Mouse (Mus musculus): Measurements from ENCODE around the gene Fnbp1. TPM values are rescaled to one million over a fixed set of nuclear protein-coding genes. Genes with fewer than 3 reads are reported as not detected.

The Fnbp1 gene
- polyA plus RNA-seq, 1 experiment from 2014 or later: 11.5 TPM

DNA sequence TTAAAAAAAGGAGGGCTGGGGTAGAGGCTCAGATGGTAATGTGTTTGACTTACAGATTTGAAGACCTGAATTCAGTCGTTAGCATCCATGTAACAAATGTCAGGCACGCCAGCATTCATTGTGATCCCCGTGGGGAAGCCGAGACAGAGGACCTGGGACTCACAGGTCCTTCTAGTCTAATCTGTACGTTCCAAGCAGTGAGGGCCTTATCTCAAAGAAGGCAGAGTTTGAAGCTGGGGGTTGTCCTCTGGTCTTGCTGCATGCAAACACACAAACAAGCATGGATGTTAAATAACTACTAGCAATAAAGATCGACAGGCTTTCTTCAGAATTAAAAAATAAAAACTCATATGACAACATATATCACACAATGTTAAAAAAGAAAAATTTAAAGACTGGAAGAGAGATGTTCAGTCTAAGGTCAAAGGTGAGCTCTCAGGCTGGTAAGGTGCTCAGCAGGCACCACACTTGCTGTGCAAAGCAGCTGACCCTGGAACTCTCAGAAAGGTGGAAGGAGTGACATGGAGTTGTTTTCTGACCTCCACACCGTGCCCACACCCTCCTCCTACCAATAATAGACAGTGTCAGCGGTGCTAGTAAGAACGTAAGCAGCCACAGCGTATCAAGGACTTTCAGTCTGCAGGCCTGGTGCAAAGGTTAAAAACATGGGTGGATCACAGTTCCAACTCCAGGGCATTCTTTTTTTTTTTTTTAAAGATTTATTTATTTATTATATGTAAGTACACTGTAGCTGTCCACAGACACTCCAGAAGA, 18.5 kb upstream of the Fnbp1 start:
- no peak overlapping the region for H3K27ac ChIP-seq (ENCODE audit: low read depth, low read length)
- H3K4me3 ChIP-seq (ENCODE audit: low read depth, low read length): no peak overlapping the region
- H3K4me2 ChIP-seq: no peak overlapping the region
- no peaks in the 10 kb centered on the region for H3K27me3 ChIP-seq (ENCODE audit: control insufficient read depth, insufficient read depth, low read length)
- ATAC-seq (ENCODE audit: low FRiP score) (no peak), DNase-seq (ENCODE audit: low spot score, missing footprints) (no peak)
- H3K4me1 ChIP-seq (ENCODE audit: control insufficient read depth, insufficient read depth, low read length): 0 out of 2 replicates have a peak, but pooled peaks cover 3% of the 10 kb centered on the region
- no peak overlapping the region for H3K9ac ChIP-seq (ENCODE audit: low read length)
- no peaks in the 10 kb centered on the region for H3K36me3 ChIP-seq (ENCODE audit: control insufficient read depth, insufficient read depth, low read length)
- H3K9me3 ChIP-seq (ENCODE audit: control insufficient read depth, low read length): no peaks in the 10 kb centered on the region
- WGBS: 89% methylated on average over 10 of the region's 10 CpGs

DNA sequence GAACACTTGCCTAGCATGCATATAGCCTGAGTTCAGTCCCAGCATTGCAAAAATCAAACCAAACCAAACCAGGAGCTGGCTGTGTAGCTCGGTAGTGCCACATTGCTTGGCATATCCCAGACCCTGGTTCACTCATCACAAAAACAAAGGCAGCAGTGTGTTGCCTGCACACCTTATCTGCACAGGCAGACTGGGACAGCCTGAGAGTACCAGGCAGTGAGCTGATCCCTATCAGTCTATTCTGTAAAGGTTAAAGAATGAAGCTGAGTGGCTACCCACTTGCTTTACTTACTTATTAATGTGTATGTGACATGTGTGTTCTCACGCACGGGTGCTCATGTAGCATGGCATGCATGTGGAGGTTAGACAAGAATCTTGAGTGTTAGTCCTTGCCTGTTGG, 15.0 kb upstream of the Fnbp1 start:
- H3K27ac ChIP-seq (ENCODE audit: low read depth, low read length): no peak overlapping the region
- no peak for DNase-seq (ENCODE audit: low spot score, missing footprints)
- 92% methylated on average over 3 of the region's 3 CpGs for WGBS
- H3K4me2 ChIP-seq: no peak overlapping the region
- H3K27me3 ChIP-seq (ENCODE audit: control insufficient read depth, insufficient read depth, low read length): no peaks in the 10 kb centered on the region
- no peak overlapping the region for H3K9ac ChIP-seq (ENCODE audit: low read length)
- no peaks in the 10 kb centered on the region for H3K36me3 ChIP-seq (ENCODE audit: control insufficient read depth, insufficient read depth, low read length)
- peaks cover 5% of the 10 kb centered on the region for H3K4me1 ChIP-seq (ENCODE audit: control insufficient read depth, insufficient read depth, low read length)
- H3K9me3 ChIP-seq (ENCODE audit: control insufficient read depth, low read length): no peaks in the 10 kb centered on the region
- no peak overlapping the region for H3K4me3 ChIP-seq (ENCODE audit: low read depth, low read length)
- ATAC-seq (ENCODE audit: low FRiP score): no peak

DNA sequence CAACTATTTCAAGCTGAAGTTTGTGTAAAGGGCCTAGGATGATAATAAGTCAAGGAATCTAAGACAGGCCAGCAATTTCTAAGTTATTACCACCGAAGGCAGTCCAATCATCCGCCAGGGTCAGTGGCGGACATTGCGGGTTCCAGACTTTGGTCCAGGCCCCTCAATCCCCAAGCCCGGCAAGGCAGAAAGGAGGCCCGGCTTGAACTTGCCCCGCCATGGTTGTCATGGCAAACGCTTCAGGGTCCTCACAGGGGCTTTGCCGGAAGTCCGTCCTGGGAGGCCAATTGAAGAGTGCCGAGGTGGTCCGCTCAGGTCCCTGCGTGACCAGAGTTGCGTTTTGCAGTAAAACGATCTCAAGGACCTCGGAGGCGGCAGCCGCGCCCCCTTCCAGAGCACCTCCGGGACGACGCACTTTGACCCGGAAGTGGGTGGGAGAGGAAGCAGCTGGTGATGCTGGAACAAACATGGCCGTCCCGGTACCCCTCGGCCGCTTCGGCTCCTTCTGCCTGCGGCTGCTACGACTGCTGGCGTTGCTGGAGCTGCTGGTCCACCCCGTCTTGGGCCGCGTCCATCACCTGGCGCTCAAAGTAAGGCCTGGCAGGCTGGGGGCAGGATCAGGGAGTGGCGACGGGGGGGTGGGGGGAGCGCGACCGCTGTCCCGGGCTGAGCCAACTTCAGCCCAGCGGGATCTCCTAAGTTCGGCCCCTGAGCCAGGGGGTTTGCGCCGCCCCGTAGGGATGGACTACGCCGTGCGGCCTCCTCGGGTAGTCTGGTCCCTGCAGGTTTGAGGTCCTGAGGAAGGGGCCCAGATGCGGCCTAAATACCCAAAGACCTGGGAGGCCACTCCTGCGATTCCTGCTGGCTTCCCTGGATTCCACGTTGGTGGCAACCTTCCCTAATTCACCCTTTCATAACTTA, 10.3 kb upstream of the Fnbp1 start, which contains the start of gene Gpr107:
Gpr107 (plus strand) TSS at position 425 of the 921 bp plus-strand sequence.
- H3K36me3 ChIP-seq (ENCODE audit: control insufficient read depth, insufficient read depth, low read length): no peaks in the 10 kb centered on the region
- H3K9me3 ChIP-seq (ENCODE audit: control insufficient read depth, low read length): no peaks in the 10 kb centered on the region
- DNase-seq (ENCODE audit: low spot score, missing footprints) (peak; percentile 97), ATAC-seq (ENCODE audit: low FRiP score) (peak; percentile 92)
- peak within 1 kb of the TSS; percentile 74 for H3K4me3 ChIP-seq (ENCODE audit: low read depth, low read length)
- peak within 1 kb of the TSS; percentile 52 for H3K27ac ChIP-seq (ENCODE audit: low read depth, low read length)
- peaks cover 12% of the 10 kb centered on the region for H3K4me1 ChIP-seq (ENCODE audit: control insufficient read depth, insufficient read depth, low read length)
- H3K9ac ChIP-seq (ENCODE audit: low read length): peak within 1 kb of the TSS; percentile 80
- H3K4me2 ChIP-seq: peak within 1 kb of the TSS; percentile 50
- no peaks in the 10 kb centered on the region for H3K27me3 ChIP-seq (ENCODE audit: control insufficient read depth, insufficient read depth, low read length)
- under 1% methylated on average over 53 of the region's 53 CpGs for WGBS

DNA sequence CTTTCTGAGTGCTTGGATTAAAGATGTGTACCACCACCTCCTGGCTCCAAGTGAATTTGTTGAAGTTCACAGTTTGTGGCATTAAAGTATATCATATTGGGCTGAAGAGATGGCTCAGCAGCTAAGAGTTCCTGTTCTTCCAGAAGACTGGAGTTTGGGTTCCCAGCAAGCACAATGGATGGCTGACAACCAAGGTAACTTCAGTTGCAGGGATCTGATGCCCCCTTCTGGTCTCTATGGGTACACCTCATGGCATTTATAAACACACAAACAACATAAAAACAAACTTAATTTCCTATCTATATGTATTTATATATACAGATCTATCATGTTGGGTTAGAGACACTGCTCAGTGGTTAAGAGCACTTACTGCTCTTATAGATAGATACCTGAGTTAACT, 9.0 kb upstream of the Fnbp1 start:
- H3K4me2 ChIP-seq: no peak overlapping the region
- H3K27ac ChIP-seq (ENCODE audit: low read depth, low read length): no peak overlapping the region

DNA sequence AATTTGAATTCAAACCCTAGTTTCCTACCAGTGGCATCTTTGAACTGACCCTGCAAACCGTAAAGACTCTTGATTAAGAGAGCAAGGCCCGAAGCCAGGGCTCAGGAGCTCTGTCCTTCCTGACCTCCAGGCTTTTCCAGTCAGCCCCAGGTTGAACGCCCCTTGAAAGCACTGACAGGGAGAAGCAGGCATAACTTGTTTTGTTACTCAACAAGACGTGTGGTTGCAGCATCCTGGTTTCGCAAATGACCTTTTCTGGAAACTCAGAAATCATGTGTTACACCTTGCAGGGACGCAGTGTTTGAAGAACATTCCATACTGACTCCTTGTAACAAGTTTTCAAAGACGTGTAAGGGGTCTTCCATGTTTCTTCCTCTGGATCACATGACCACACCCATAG, 5.2 kb upstream of the Fnbp1 start:
- H3K9me3 ChIP-seq (ENCODE audit: control insufficient read depth, low read length): no peaks in the 10 kb centered on the region
- H3K36me3 ChIP-seq (ENCODE audit: control insufficient read depth, insufficient read depth, low read length): no peaks in the 10 kb centered on the region
- no peak overlapping the region for H3K4me2 ChIP-seq
- peaks cover 7% of the 10 kb centered on the region; the same call in 1 of the 2 replicates for H3K4me1 ChIP-seq (ENCODE audit: control insufficient read depth, insufficient read depth, low read length)
- peak; percentile 44 for DNase-seq (ENCODE audit: low spot score, missing footprints)
- no peak overlapping the region for H3K9ac ChIP-seq (ENCODE audit: low read length)
- 83% methylated on average over 7 of the region's 7 CpGs for WGBS
- H3K27ac ChIP-seq (ENCODE audit: low read depth, low read length): no peak overlapping the region
- no peak overlapping the region for H3K4me3 ChIP-seq (ENCODE audit: low read depth, low read length)
- ATAC-seq (ENCODE audit: low FRiP score): no peak
- no peaks in the 10 kb centered on the region for H3K27me3 ChIP-seq (ENCODE audit: control insufficient read depth, insufficient read depth, low read length)

More for the DNA sequence above, 9.0 kb upstream of the Fnbp1 start:
- DNase-seq (ENCODE audit: low spot score, missing footprints) (peak; percentile 82), ATAC-seq (ENCODE audit: low FRiP score) (no peak)
- H3K9me3 ChIP-seq (ENCODE audit: control insufficient read depth, low read length): no peaks in the 10 kb centered on the region
- H3K27me3 ChIP-seq (ENCODE audit: control insufficient read depth, insufficient read depth, low read length): no peaks in the 10 kb centered on the region
- peaks cover 12% of the 10 kb centered on the region for H3K4me1 ChIP-seq (ENCODE audit: control insufficient read depth, insufficient read depth, low read length)
- H3K9ac ChIP-seq (ENCODE audit: low read length): no peak overlapping the region
- no peaks in the 10 kb centered on the region for H3K36me3 ChIP-seq (ENCODE audit: control insufficient read depth, insufficient read depth, low read length)
- H3K4me3 ChIP-seq (ENCODE audit: low read depth, low read length): no peak overlapping the region

DNA sequence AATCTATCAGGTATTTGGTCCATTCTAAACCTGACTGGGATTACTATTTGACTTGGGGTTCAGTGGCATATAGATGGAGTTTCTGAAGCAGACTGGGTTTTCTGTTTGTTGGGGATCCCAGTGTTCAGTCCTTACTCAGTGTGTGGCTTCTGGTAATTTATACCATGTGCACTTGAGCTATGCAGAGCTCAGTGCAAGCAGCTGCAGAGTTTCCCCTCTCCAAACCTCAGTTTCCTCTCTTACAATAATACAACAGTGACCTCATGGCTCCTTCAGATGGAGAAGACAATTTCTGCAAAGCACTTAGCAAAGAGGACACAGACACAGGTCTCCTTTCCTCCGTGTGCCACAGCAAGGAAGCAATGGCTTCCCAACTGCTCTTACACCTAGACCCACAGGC, 3.1 kb upstream of the Fnbp1 start:
- Histone ChIP-seq H3K4me1 (ENCODE audit: control insufficient read depth, insufficient read depth, low read length) (0 out of 2 replicates have a peak, but pooled peaks cover 3% of the 10 kb centered on the region), H3K27ac (ENCODE audit: low read depth, low read length) (no peak overlapping the region), H3K4me2 (no peak overlapping the region), H3K4me3 (ENCODE audit: low read depth, low read length) (no peak overlapping the region), H3K9me3 (ENCODE audit: control insufficient read depth, low read length) (no peaks in the 10 kb centered on the region), H3K36me3 (ENCODE audit: control insufficient read depth, insufficient read depth, low read length) (no peaks in the 10 kb centered on the region), H3K27me3 (ENCODE audit: control insufficient read depth, insufficient read depth, low read length) (peaks cover 3% of the 10 kb centered on the region; the same call in 1 of the 2 replicates), H3K9ac (ENCODE audit: low read length) (no peak overlapping the region)
- 64% methylated on average over 1 of the region's 1 CpGs for WGBS
- DNase-seq (ENCODE audit: low spot score, missing footprints) (peak; percentile 53), ATAC-seq (ENCODE audit: low FRiP score) (no peak)

DNA sequence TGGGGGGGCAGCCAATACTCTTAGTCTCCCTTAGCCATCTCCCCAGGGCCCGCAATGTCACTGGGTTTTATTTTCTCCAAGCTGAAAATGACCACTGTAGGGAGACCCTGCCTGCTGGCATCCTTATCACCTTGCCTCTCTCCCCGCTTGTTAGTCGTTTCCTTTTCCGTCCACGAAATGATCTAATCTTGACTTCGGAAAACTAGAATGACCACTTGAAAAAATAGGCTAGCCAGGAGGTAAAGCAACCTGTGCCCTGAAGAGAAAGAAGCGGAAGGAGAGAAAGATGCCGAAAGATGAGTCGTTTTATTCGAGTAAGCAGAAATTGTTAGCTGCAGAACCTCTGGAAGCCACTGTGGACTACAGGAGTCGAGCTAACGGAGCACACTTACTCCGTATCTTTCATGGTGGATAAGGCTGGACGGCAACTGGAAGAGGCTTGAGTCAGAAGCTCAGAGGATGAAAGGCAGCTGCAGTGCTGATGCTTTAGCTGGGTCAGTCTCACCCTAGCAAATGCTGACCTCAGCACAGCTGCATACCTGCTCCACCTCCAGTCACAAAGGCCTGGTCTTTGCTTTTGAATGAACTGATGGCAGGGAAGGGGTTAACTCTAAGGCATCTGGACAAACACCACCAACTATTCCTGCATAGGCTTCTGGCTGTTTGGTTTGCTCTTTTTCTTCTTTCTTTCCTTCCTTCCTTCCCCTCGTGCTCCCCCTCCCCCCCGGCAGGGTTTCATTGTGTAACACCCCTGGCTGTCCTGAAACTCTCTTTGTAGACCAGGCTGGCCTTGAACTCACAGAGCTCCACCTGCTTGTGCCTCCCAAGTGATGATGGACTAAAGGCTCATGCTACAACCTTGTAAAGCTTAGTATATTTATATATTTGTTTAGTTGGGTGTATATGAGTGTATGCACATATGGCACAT, 2.2 kb upstream of the Fnbp1 start:
- no peak overlapping the region for H3K9ac ChIP-seq (ENCODE audit: low read length)
- peaks cover 4% of the 10 kb centered on the region; the same call in 1 of the 2 replicates for H3K27me3 ChIP-seq (ENCODE audit: control insufficient read depth, insufficient read depth, low read length)
- 0 out of 2 replicates have a peak, but pooled peaks cover 3% of the 10 kb centered on the region for H3K4me1 ChIP-seq (ENCODE audit: control insufficient read depth, insufficient read depth, low read length)
- H3K4me3 ChIP-seq (ENCODE audit: low read depth, low read length): no peak overlapping the region
- H3K4me2 ChIP-seq: no peak overlapping the region
- H3K36me3 ChIP-seq (ENCODE audit: control insufficient read depth, insufficient read depth, low read length): no peaks in the 10 kb centered on the region
- no peak overlapping the region for H3K27ac ChIP-seq (ENCODE audit: low read depth, low read length)
- DNase-seq (ENCODE audit: low spot score, missing footprints): peak; percentile 74
- no peaks in the 10 kb centered on the region for H3K9me3 ChIP-seq (ENCODE audit: control insufficient read depth, low read length)
- 83% methylated on average over 16 of the region's 16 CpGs for WGBS
- ATAC-seq (ENCODE audit: low FRiP score): no peak

DNA sequence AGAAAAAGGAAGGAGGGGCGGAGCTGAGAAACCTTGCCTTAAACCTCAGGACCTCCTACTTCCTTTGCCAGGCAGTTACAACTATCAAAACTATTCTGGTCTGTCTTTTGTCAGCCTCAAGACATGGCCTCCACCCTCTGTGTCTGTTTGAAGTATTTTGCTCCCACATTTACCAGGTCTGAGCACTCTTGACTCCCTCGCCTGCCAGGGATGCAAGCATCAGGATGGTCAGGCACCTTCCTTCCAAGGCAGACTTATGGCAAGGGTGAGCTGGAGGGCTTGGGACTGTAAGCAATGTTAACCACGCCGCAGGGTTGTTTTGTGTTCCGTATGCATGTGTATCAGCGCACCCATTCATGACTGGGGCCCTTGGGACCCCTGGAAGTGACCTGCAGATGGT, 1.5 kb upstream of the Fnbp1 start:
- Histone ChIP-seq H3K27ac (ENCODE audit: low read depth, low read length) (no peak overlapping the region), H3K9ac (ENCODE audit: low read length) (no peak overlapping the region), H3K4me3 (ENCODE audit: low read depth, low read length) (no peak overlapping the region), H3K36me3 (ENCODE audit: control insufficient read depth, insufficient read depth, low read length) (no peaks in the 10 kb centered on the region), H3K4me2 (no peak overlapping the region), H3K27me3 (ENCODE audit: control insufficient read depth, insufficient read depth, low read length) (peaks cover 4% of the 10 kb centered on the region; the same call in 1 of the 2 replicates), H3K4me1 (ENCODE audit: control insufficient read depth, insufficient read depth, low read length) (0 out of 2 replicates have a peak, but pooled peaks cover 3% of the 10 kb centered on the region), H3K9me3 (ENCODE audit: control insufficient read depth, low read length) (no peaks in the 10 kb centered on the region)
- 78% methylated on average over 6 of the region's 6 CpGs for WGBS
- ATAC-seq (ENCODE audit: low FRiP score) (no peak), DNase-seq (ENCODE audit: low spot score, missing footprints) (peak; percentile 53)
